Mouse (Mus musculus): ENCODE data around the gene Dmrtb1. TPM values are rescaled to one million over a fixed set of nuclear protein-coding genes. Genes with fewer than 3 reads are reported as not detected.

Dmrtb1 gene
- polyA plus RNA-seq (2012; rRNA removed), result 0.44 and 0.95 TPM in 2 replicates

DNA sequence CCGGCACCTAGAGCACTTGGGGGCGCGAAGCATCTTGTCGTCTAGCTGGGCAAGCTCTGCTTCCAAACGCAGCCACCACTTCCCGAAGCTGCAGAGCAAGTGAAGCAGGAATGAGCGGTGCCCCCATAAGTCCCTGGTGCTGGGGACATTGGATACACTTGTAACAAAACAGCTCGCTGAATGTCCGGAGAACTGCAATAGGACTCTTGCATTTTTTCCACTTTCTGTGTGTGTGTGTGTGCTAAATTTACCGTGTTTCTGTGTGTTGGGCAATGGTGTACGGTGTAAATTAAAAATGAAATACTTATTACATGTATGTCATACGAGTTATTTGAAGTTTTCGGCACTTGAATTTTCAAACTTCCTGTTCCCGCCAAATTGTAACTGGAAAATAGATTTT lies at the start of gene Dmrtb1:
TSS of gene Dmrtb1 (minus strand) at position 101 of the 400 bp plus-strand sequence.
- 88% methylated on average over 14 of the region's 14 CpGs for WGBS
- no peak within 1 kb of the TSS for H3K27ac ChIP-seq (ENCODE audit: insufficient read depth, low read length)
- TF ChIP-seq CTCF (IDR thresholded peaks at IDR 0.05; ENCODE audit: extremely low read depth, insufficient read depth, insufficient read length, insufficient replicate concordance) (no peak), POLR2A (IDR thresholded peaks at IDR 0.05; ENCODE audit: low read depth, low read length) (no peak)
- no peaks in the 10 kb centered on the region for H3K27me3 ChIP-seq (ENCODE audit: control insufficient read depth, insufficient read depth, low read length)
- H3K4me1 ChIP-seq (ENCODE audit: control insufficient read depth, insufficient read depth, insufficient read length), result no peaks in the 10 kb centered on the region
- DNase-seq (ENCODE audit: low read depth in 1 of 2, low spot score in 2 of 2), result no peak
- no peaks in the 10 kb centered on the region for H3K36me3 ChIP-seq (ENCODE audit: control insufficient read depth, insufficient read depth, low read length)
- H3K4me3 ChIP-seq (ENCODE audit: extremely low read depth, insufficient read depth, insufficient read length), result no peak within 1 kb of the TSS

DNA sequence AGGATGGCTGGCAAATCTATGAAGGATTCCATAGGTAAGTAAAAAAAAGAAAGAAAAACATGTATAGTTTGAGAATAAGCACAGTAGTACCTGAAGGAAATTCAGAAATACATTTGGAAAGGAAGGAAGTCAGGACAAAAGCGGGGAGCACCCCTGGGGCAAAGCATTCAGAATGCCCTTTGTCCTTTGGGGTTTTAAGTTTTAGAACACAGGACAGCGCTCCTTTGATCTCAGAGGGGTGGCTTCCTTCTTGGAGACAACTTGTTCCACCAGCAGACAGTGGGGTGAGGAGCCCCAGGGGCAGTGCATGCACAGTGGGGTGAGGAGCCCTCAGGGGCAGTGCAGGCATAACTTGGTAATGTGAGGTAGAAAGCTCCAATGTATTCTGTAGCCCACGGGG lies 49.6 kb upstream of the Dmrtb1 start:
- H3K4me3 ChIP-seq (ENCODE audit: extremely low read depth, insufficient read depth, insufficient read length), result no peak overlapping the region
- TF ChIP-seq POLR2A (IDR thresholded peaks at IDR 0.05; ENCODE audit: low read depth, low read length) (no peak), CTCF (IDR thresholded peaks at IDR 0.05; ENCODE audit: extremely low read depth, insufficient read depth, insufficient read length, insufficient replicate concordance) (no peak)
- H3K36me3 ChIP-seq (ENCODE audit: control insufficient read depth, insufficient read depth, low read length), result no peaks in the 10 kb centered on the region
- H3K4me1 ChIP-seq (ENCODE audit: control insufficient read depth, insufficient read depth, insufficient read length), result no peaks in the 10 kb centered on the region
- 39% methylated on average over 3 of the region's 3 CpGs for WGBS
- DNase-seq (ENCODE audit: low read depth in 1 of 2, low spot score in 2 of 2), result no peak
- no peak overlapping the region for H3K27ac ChIP-seq (ENCODE audit: insufficient read depth, low read length)
- no peaks in the 10 kb centered on the region for H3K27me3 ChIP-seq (ENCODE audit: control insufficient read depth, insufficient read depth, low read length)

DNA sequence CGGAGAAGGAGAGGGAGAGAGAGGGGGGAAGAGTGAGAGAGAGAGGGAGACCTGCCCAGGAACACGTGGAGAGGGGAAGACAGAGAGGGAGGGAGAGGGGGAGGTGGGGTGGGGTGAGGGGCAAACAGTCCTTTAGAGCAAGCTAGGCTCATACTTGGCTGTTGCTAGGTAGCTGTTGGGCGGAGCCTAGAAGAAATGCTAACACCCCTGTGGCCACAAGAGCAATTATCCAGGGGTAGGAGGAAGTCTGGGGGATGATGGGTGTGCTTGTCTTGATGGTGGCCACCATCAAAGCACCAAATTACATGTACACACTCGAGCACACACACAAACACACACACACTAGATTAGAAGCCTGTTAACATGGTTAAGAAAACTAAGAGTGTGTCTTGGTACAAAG lies 48.6 kb upstream of the Dmrtb1 start:
- Histone ChIP-seq H3K4me3 (ENCODE audit: extremely low read depth, insufficient read depth, insufficient read length) (no peak overlapping the region), H3K27me3 (ENCODE audit: control insufficient read depth, insufficient read depth, low read length) (no peaks in the 10 kb centered on the region), H3K27ac (ENCODE audit: insufficient read depth, low read length) (no peak overlapping the region), H3K36me3 (ENCODE audit: control insufficient read depth, insufficient read depth, low read length) (no peaks in the 10 kb centered on the region), H3K4me1 (ENCODE audit: control insufficient read depth, insufficient read depth, insufficient read length) (no peaks in the 10 kb centered on the region)
- no peak for DNase-seq (ENCODE audit: low read depth in 1 of 2, low spot score in 2 of 2)
- WGBS, result 51% methylated on average over 4 of the region's 4 CpGs
- no peak for TF ChIP-seq POLR2A (IDR thresholded peaks at IDR 0.05; ENCODE audit: low read depth, low read length)
- no peak for TF ChIP-seq CTCF (IDR thresholded peaks at IDR 0.05; ENCODE audit: extremely low read depth, insufficient read depth, insufficient read length, insufficient replicate concordance)

DNA sequence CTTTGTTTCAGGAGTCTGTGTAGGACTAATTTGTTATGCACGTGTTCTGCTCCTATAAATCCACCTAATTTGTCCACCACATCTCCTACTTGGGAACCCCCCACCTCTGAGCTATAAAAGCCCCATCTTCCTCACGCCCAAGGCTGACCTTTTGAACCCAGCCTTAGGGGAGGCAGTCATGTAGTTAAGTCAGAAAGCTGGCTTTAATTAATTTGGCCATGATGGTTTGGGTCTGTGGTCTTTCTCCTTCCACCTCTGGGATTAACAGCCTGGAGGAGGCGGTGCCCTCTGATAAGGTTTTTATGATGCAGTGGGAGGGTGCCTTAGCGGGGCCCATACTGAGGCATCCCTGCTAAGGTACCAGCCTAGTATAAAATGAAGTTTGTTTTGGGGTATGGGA lies 48.2 kb upstream of the Dmrtb1 start:
- Histone ChIP-seq H3K27ac (ENCODE audit: insufficient read depth, low read length) (no peak overlapping the region), H3K4me3 (ENCODE audit: extremely low read depth, insufficient read depth, insufficient read length) (no peak overlapping the region), H3K36me3 (ENCODE audit: control insufficient read depth, insufficient read depth, low read length) (no peaks in the 10 kb centered on the region), H3K4me1 (ENCODE audit: control insufficient read depth, insufficient read depth, insufficient read length) (no peaks in the 10 kb centered on the region), H3K27me3 (ENCODE audit: control insufficient read depth, insufficient read depth, low read length) (no peaks in the 10 kb centered on the region)
- WGBS, result 81% methylated on average over 4 of the region's 4 CpGs
- TF ChIP-seq CTCF (IDR thresholded peaks at IDR 0.05; ENCODE audit: extremely low read depth, insufficient read depth, insufficient read length, insufficient replicate concordance), result no peak
- no peak for TF ChIP-seq POLR2A (IDR thresholded peaks at IDR 0.05; ENCODE audit: low read depth, low read length)
- no peak for DNase-seq (ENCODE audit: low read depth in 1 of 2, low spot score in 2 of 2)

DNA sequence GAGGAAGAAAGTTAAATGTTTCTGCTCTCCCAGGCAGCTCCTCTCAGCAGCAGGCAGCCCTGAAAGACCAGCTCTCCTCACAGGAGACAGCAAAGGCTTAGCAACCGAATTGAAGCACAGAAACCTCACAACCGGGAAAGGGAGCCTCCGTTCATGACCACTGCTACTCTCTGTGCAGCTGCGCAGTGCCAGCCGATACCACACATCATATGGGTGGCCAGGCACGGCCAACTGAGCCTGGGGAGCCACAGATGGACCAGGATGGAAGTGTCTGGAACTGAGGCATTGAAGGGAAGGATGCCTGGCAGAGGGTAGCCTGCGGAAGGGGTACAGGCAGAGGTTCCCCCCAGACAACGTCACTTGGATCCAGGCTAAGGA lies 47.0 kb upstream of the Dmrtb1 start:
- H3K4me3 ChIP-seq (ENCODE audit: extremely low read depth, insufficient read depth, insufficient read length), result no peak overlapping the region
- H3K36me3 ChIP-seq (ENCODE audit: control insufficient read depth, insufficient read depth, low read length), result no peaks in the 10 kb centered on the region
- no peak for DNase-seq (ENCODE audit: low read depth in 1 of 2, low spot score in 2 of 2)
- no peaks in the 10 kb centered on the region for H3K4me1 ChIP-seq (ENCODE audit: control insufficient read depth, insufficient read depth, insufficient read length)
- H3K27me3 ChIP-seq (ENCODE audit: control insufficient read depth, insufficient read depth, low read length), result no peaks in the 10 kb centered on the region
- H3K27ac ChIP-seq (ENCODE audit: insufficient read depth, low read length), result no peak overlapping the region
- no peak for TF ChIP-seq CTCF (IDR thresholded peaks at IDR 0.05; ENCODE audit: extremely low read depth, insufficient read depth, insufficient read length, insufficient replicate concordance)
- no peak for TF ChIP-seq POLR2A (IDR thresholded peaks at IDR 0.05; ENCODE audit: low read depth, low read length)
- 79% methylated on average over 8 of the region's 8 CpGs for WGBS

DNA sequence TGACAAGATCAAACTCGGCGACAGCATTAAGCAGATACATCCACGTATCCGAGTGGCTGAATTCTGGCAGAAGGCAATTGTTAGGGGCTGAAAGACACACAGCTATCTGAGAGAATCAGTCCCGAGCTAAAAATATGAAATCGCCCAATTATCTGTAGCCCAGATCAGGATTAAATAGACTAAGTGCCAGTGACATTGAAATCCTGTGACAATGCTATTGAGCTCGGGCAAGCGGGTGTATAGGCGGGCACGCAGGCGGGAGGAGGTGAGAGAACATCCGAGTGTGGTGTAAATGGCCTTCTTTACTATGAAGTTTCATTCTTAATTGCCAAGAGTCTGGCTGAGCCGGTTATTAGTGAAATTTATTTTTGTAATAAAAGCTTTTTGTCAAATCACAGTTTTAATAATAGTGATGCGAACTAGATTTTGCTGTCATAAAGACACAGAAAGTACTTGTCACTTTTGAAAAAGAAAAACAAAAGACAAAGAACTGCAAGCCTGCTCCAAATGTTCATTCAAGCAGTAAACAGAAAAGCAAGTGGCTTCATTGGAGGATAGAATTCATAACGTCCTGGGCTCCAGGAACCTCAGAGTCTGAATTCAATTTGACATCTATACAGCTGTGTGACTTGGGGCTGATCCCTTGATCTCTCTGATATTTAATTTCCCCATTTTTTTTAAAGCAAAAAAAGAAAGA lies 46.5 kb upstream of the Dmrtb1 start:
- no peak overlapping the region for H3K27ac ChIP-seq (ENCODE audit: insufficient read depth, low read length)
- WGBS, result 88% methylated on average over 15 of the region's 15 CpGs
- DNase-seq (ENCODE audit: low read depth in 1 of 2, low spot score in 2 of 2), result no peak
- H3K36me3 ChIP-seq (ENCODE audit: control insufficient read depth, insufficient read depth, low read length), result no peaks in the 10 kb centered on the region
- H3K27me3 ChIP-seq (ENCODE audit: control insufficient read depth, insufficient read depth, low read length), result no peaks in the 10 kb centered on the region
- H3K4me1 ChIP-seq (ENCODE audit: control insufficient read depth, insufficient read depth, insufficient read length), result no peaks in the 10 kb centered on the region
- H3K4me3 ChIP-seq (ENCODE audit: extremely low read depth, insufficient read depth, insufficient read length), result no peak overlapping the region
- TF ChIP-seq CTCF (IDR thresholded peaks at IDR 0.05; ENCODE audit: extremely low read depth, insufficient read depth, insufficient read length, insufficient replicate concordance), result no peak
- no peak for TF ChIP-seq POLR2A (IDR thresholded peaks at IDR 0.05; ENCODE audit: low read depth, low read length)

DNA sequence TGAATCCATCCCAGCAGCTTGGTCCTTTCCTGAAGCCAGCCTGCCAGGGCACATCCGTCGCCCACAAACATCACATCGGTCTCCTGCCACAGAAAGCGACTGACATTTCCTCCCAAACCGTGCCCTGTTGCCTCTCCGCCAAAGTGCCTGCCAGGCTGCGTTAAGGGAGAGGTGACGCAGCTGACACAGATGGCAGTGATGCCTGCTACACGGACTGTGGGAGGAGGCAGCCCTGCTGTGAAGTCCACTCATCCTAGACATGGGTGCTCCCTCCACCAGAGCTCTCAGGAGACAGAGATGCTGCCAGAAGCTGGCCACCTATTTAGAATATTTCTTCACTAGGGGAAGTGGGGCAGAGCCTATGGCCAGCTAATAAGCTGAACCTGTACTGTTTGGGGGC lies 41.4 kb upstream of the Dmrtb1 start:
- no peaks in the 10 kb centered on the region for H3K4me1 ChIP-seq (ENCODE audit: control insufficient read depth, insufficient read depth, insufficient read length)
- no peaks in the 10 kb centered on the region for H3K36me3 ChIP-seq (ENCODE audit: control insufficient read depth, insufficient read depth, low read length)
- no peak for TF ChIP-seq POLR2A (IDR thresholded peaks at IDR 0.05; ENCODE audit: low read depth, low read length)
- no peak for TF ChIP-seq CTCF (IDR thresholded peaks at IDR 0.05; ENCODE audit: extremely low read depth, insufficient read depth, insufficient read length, insufficient replicate concordance)
- DNase-seq (ENCODE audit: low read depth in 1 of 2, low spot score in 2 of 2), result no peak
- WGBS, result 34% methylated on average over 9 of the region's 9 CpGs
- H3K4me3 ChIP-seq (ENCODE audit: extremely low read depth, insufficient read depth, insufficient read length), result no peak overlapping the region
- no peaks in the 10 kb centered on the region for H3K27me3 ChIP-seq (ENCODE audit: control insufficient read depth, insufficient read depth, low read length)
- no peak overlapping the region for H3K27ac ChIP-seq (ENCODE audit: insufficient read depth, low read length)

Data from spleen, adult 2 months (tissue).